Mouse (Mus musculus) layer of hippocampus, adult 9-11 months (tissue): ENCODE results near the gene Shank1.

Experiments used
- DNase-seq: peaks from one replicate; pipeline ENCODE4 v3.0.0; 2022

Shank1 gene

DNA sequence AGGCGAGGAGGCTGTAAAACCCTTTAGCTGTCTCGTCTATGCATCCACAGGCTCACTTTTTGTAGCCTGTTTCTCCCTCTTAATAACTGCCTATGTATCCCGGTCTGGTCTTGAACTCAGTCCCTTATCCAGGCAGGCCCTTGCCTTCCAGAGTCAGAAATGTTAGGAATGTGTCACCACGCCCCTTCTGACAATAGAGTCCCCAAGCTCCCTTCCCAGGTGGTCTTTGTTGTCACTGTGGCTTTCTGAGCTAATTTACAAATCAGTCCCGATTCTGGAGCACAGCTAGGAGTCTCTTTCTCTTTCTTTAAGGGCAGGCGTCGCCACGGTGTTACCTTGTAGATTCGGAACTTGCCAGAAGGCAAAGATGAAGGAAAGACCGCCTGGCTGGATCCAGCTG lies 65.2 kb downstream of the Shank1 start:
- no peak for DNase-seq

DNA sequence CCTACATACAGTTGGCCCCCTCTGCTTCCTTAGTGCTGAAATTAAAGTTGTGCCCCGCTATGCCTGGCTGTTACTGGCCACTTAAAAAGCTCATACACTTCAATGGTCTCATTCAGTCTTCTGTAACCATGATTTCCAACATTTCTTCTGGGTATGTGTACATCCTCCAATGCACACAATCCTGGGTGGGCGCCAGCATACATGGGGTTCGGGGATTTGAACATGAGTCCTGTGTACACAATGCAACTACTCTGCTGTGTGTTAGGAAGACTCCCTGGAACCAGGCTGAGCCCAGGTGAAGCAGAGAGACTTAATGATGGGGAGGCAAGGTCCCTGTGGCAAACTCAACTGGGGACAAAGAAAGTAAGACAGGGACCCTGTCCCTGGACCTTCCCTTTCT lies 65.7 kb downstream of the Shank1 start:
- DNase-seq: no peak

DNA sequence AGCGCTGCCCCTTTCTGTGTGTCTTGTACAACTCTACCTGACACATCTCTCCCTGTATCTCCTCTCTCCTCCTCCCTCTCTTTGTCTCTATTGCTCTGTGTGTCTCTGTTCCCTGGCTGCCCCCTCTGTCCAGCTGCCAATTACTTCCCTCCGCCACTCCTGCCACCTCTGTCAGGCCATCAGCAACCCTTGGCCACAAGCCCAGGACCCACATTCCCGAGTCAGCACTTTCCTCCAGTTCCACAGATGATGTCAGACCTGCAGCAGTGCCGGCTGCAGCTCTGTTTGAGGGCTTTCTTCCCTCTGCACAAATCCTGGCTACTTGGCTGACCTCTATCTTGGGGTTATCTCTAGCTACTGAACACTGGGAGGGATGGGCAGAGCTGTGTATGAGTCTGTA lies 68.2 kb downstream of the Shank1 start:
- peak; percentile 75 for DNase-seq

DNA sequence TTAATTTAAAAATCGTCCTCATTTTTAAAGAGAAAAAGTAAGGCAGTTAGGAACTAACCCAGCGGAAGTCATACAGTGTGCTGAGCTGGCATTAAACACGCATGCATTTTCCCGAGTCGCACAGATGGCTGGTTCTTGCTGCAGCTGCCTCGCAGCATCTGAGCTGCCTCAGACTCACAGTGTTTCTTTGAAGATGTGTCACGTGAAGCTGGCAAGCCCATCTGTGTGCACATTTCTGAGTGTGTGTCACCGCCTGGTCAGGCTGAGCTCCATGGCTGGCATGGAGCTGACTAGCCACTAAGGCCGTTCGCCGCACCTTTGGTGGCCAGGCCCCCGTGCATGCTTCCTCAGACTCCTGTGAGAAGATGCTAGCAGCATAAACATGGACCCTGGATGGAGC lies 72.5 kb downstream of the Shank1 start:
- peak; percentile 91 for DNase-seq

DNA sequence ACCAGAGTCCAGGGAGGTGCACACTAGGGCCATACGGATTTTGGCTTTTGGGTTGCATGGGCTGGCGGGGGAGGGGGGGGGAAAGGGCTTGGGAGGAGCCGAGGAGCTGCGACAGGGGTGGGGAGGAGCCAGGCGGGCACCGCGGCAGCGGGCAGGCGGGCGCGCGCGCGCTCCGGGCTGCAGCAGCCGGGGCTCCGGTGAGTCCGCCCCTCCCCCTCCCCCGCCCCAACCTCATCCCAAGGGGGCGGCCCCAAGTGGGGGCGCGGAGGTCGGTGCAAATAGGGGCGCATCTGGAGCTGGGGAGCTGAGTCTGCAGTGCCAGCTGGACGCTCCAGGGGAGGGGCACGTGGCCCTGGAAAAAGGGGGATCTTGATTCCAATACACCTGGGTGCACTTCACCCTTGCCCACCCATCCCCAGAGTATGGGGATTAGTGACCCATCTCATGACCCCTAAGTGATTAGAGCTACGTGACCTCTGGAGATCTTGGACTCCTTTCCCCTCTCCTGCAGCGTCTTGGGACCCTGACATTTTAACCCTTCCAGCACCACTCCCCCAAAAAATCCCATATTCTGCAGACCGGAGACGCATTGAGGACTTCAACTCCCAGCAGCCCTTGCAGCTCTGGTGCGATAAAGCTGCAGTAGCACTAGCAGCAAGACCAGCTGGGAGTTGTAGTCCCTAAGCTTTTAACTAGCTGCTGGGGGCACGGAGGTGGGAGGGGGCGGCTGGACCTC lies 74.1 kb downstream of the Shank1 start, which contains the start of gene Syt3:
TSS of gene Syt3 (plus strand) at position 123 of the 736 bp plus-strand sequence.
- DNase-seq: peak; percentile 85

DNA sequence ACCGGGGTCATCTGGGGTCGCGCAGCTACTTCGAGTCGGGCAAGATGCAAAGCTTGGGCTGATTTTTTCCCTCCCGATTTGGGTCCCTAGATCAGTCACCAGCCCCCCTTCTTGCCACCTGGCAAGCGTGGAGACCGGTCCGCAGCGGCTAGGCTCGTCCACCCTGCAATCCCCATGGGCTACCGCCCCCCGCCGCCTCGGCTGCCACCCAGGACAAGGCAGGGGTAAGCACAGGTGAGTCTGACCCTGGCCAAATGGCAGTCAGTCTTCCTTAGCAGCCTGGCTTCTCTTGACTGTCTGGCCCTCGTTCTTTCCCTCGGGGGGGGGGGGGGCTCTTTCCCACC lies 74.6 kb downstream of the Shank1 start:
- no peak for DNase-seq

DNA sequence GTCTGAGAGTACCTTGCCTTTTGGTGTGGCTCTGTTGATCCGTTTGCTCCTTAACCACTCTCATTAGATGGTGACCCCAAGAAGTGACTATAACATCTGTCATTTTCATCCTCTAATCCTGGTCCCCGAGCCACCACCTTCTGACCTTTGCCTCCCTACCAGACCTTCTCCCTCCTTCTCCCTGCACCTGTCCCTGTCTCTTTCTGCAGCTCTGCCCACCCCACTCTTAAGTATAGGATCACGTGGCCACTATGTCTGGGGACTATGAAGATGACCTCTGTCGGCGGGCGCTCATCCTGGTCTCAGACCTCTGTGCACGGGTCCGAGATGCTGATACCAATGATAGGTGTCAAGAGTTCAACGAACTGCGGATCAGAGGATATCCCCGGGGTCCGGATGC lies 75.7 kb downstream of the Shank1 start, which contains the start of gene 1700008O03Rik:
TSS of gene 1700008O03Rik (minus strand) at position 101 of the 400 bp plus-strand sequence.
- no peak for DNase-seq

DNA sequence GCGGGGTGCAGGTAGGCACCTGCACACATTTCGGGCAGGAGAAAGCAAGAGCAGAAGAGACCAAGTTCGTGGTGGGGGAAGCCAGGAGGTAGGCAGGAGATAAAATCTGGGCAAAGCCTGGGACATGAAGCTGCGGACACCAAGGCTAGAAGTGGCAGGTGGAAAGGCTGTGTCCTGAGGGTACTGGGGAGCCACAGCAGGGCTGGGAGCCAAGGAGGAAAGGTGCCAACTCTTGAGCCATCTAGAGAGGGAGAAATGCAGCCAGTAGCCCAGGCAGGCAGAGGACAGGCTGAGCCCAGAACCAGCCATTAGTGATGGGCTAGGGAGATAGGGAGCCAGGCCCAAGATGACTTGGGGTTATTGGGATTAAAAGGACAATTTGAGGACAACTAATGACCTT lies 81.8 kb downstream of the Shank1 start:
- DNase-seq: no peak

DNA sequence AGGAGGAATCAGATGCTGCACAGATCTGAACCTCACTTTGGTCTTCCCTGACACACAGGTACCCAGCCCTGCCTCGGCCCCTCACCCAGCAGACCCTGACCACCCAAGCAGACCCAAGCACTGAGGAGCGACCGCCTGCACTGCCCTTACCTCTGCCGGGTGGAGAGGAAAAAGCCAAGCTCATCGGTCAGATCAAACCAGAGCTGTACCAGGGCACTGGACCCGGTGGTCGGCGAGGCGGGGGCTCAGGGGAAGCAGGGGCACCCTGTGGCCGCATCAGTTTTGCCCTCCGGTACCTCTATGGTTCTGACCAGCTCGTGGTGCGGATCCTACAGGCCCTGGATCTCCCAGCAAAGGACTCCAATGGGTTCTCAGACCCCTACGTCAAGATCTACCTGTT lies 82.3 kb downstream of the Shank1 start:
- DNase-seq: no peak

DNA sequence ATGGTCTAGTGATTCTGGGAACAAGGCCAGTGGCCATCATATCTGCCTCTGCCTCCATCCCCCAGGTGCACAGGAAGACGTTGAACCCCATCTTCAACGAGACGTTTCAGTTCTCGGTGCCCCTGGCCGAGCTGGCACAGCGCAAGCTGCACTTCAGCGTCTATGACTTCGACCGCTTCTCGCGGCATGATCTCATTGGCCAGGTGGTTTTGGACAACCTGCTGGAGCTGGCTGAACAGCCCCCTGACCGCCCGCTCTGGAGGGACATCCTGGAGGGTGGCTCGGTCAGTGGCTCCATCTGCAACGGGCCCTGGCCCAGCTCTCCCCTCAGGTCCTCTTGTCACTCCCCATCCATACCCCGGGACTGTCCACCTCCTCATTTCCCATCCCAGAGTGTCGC lies 83.2 kb downstream of the Shank1 start:
- DNase-seq: no peak

DNA sequence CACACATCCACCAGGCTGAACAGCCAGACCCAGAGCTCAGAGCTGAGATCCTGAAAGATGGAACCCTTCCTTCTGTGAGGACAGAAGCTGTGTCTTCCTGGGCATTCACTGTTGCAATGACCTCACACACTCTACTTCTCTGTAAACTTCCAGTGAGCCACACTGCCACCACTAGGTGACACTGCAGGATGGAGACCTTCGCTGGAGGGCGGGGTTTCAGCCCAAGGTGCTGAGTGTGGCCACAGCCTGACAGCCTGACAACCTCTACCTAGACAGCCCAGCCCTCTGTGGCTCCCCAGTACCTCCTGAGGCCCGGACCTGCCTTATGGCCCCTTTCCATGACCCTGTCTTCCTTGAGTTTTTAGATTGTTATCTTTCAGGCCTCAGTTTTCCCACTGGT lies 88.5 kb downstream of the Shank1 start:
- no peak for DNase-seq

DNA sequence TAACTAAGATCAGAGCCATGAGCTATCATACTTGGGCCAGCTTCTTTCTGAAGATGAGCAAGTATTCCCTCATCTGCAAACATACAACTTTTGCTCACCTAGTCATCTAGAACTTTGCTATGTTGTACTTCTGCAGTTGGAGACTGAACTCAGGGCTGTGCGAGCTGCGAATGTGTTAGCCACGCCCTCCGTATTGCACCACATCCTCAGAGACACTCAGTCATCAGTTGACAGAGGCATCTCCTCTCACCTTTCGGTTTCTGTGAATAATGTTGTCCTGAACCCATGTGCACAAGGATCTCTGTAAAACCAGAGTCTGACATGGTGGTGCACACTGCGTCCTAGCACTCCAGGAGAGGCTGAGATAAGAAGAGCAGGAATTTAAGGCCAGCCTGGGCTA lies 91.6 kb downstream of the Shank1 start:
- DNase-seq: no peak

DNA sequence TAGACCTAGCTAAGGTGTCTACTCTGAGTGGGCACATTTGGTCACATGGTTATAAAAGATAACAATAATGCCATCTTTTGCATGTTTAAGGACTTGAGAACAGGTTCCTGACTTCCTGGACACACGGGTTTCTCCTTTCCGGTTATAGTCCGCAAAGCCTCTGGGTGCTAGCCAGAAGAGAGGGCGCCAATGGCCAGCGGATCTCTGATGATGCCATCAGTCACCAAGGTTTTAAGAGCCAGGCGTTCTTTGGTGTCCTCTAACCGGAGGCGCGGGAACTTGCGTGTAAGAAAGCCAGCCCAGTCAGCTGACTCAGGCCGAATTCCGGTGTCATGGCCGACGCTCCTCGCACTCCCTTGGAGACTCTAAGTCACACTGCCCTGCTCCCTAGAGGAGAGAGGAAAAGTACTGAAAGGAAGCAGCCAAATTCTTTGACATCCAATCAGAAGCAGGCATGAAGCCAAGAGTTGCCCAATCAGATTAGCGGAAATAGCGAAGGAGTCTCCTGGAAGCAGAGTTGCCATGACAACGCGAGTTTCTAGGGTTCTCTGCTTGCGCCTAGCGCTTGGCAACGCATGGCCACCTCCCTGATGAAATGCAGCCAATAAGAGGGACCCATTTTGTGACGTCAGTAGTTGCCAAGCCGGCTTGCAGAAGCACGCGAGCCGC lies 95.4 kb downstream of the Shank1 start:
- peak; percentile 99 for DNase-seq

DNA sequence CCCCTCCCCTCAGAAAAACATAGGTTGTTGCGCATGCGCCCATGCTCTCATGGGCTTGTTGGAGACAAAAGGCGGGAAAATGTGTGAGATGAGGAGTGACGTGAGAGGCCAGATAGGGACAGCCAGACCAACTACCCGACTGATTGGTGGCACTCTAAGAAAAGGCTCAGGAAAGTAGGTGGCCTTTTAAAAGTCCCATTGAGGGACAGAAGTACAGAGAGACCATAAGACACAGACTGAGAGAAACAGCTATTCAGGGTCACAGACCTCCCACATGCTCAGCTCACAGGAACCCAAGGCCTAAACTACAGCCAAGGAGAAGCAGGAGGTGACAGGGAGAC lies 95.9 kb downstream of the Shank1 start:
- no peak for DNase-seq
